Mouse (Mus musculus): ENCODE measurements around the gene Tagln2.

- no peak for TF ChIP-seq CTCF (IDR thresholded peaks at IDR 0.05; ENCODE audit: extremely low read depth, insufficient read depth, low read length)
- TF ChIP-seq POLR2A (IDR thresholded peaks at IDR 0.05; ENCODE audit: extremely low read depth, insufficient read depth, low read length), result no peak
These were observed 10.1 kb upstream of the Tagln2 start for GRCm38 (mm10) chr1:172489585-172490250.

Measured in cortical plate, adult 2 months (tissue).